Mouse (Mus musculus) bone marrow macrophage, adult 2 months (primary cell): ENCODE data around the gene Acrbp. TPM values are rescaled to one million over a fixed set of nuclear protein-coding genes. Genes with fewer than 3 reads are reported as not detected.

Experiments used
- H3K27ac ChIP-seq: 2 replicates; pipeline ENCODE4 v1.5.1; 2012; ENCODE audit warnings: low read depth, low read length; ENCODE audit not compliant: insufficient read depth
- H3K4me1 ChIP-seq: 2 replicates; pipeline ENCODE4 v1.6.1; 2012; ENCODE audit warnings: low read length; ENCODE audit not compliant: control insufficient read depth, insufficient read depth
- H3K4me3 ChIP-seq: 2 replicates; pipeline ENCODE4 v1.5.1; 2012; ENCODE audit warnings: mild to moderate bottlenecking, low read length, moderate library complexity; ENCODE audit not compliant: insufficient read depth
- CTCF ChIP-seq: IDR thresholded peaks from 2 replicates; pipeline ENCODE4 v1.5.1; 2012; ENCODE audit warnings: low read depth, mild to moderate bottlenecking, low read length, moderate library complexity
- POLR2A ChIP-seq: IDR thresholded peaks from 2 replicates; pipeline ENCODE4 v1.6.1; 2012; ENCODE audit warnings: mild to moderate bottlenecking, low read depth, low read length, borderline replicate concordance
- polyA plus RNA-seq: library from polyadenylated mRNA; stranded (reverse); fragments of >200 nt; gene quantifications from 2 replicates; pipeline ENCODE4 v1.2.4, GENCODE M21; 2012; ENCODE audit not compliant: missing spikeins, insufficient read depth, insufficient read length

Gene Acrbp
- polyA plus RNA-seq, 1 experiment = 28.7 TPM

GRCm38 (mm10) chr6:125097346-125097689 lies 47.8 kb downstream of the Acrbp start:
- H3K27ac ChIP-seq = peak overlapping the region; percentile 2; the same call in 1 of the 2 replicates

GRCm38 (mm10) chr6:125097951-125098350 lies 48.5 kb downstream of the Acrbp start:
- Histone ChIP-seq H3K4me1 (peaks cover 22% of the 10 kb centered on the region), H3K4me3 (peak overlapping the region; percentile 88), H3K27ac (peak overlapping the region; percentile 24)
- TF ChIP-seq POLR2A (no peak), CTCF (no peak)

More at GRCm38 (mm10) chr6:125097346-125097689, 47.8 kb downstream of the Acrbp start:
- no peak for TF ChIP-seq POLR2A
- TF ChIP-seq CTCF = no peak
- Histone ChIP-seq H3K4me1 (peaks cover 25% of the 10 kb centered on the region), H3K4me3 (peak overlapping the region; percentile 88)

- TF ChIP-seq CTCF = no peak
- TF ChIP-seq POLR2A = no peak
- peak overlapping the region; percentile 24 for H3K27ac ChIP-seq
- H3K4me1 ChIP-seq = peaks cover 22% of the 10 kb centered on the region
- H3K4me3 ChIP-seq = peak overlapping the region; percentile 88
Measured at GRCm38 (mm10) chr6:125098513-125098912, 49.0 kb downstream of the Acrbp start.

GRCm38 (mm10) chr6:125099421-125099971 lies 50.0 kb downstream of the Acrbp start:
- Histone ChIP-seq H3K4me1 (peaks cover 22% of the 10 kb centered on the region), H3K4me3 (peak overlapping the region; percentile 88), H3K27ac (peak overlapping the region; percentile 43)
- TF ChIP-seq CTCF (no peak), POLR2A (no peak)

GRCm38 (mm10) chr6:125101444-125101843 lies 52.0 kb downstream of the Acrbp start:
- no peak for TF ChIP-seq POLR2A
- no peak for TF ChIP-seq CTCF
- H3K27ac ChIP-seq = no peak overlapping the region
- no peak overlapping the region for H3K4me3 ChIP-seq
- peaks cover 22% of the 10 kb centered on the region for H3K4me1 ChIP-seq

- no peak overlapping the region for H3K27ac ChIP-seq
- TF ChIP-seq CTCF = no peak
- TF ChIP-seq POLR2A = no peak
- peaks cover 10% of the 10 kb centered on the region for H3K4me1 ChIP-seq
- H3K4me3 ChIP-seq = no peak overlapping the region
Measured at GRCm38 (mm10) chr6:125104223-125104622, 54.7 kb downstream of the Acrbp start.

GRCm38 (mm10) chr6:125107705-125108104 lies 58.2 kb downstream of the Acrbp start:
- Histone ChIP-seq H3K4me1 (peaks cover 2% of the 10 kb centered on the region; the same call in 1 of the 2 replicates), H3K27ac (no peak overlapping the region), H3K4me3 (no peak overlapping the region)
- TF ChIP-seq POLR2A (no peak), CTCF (0 out of 2 replicates have a peak, but pooled peaks have one; percentile 8)

DNA sequence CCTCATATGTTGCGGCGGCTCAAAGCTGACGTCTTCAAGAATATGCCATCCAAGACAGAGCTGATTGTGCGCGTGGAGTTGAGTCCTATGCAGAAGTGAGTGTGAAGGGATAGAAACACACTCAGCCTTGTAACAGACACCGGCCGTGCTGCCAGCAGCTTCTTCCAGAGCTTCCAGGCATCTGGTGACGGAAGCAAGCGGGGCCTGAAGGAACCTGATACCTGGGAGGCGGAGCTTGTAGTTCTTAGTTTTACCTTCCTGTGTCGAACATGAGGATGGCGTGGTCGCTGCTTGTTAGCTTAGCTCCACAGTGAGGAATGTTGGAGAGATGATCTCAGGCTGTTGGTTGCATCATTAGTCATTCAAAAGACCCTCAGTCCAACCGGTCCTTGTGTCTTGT lies 59.9 kb downstream of the Acrbp start:
- Histone ChIP-seq H3K27ac (no peak overlapping the region), H3K4me1 (no peaks in the 10 kb centered on the region), H3K4me3 (no peak overlapping the region)
- TF ChIP-seq POLR2A (no peak), CTCF (no peak)

DNA sequence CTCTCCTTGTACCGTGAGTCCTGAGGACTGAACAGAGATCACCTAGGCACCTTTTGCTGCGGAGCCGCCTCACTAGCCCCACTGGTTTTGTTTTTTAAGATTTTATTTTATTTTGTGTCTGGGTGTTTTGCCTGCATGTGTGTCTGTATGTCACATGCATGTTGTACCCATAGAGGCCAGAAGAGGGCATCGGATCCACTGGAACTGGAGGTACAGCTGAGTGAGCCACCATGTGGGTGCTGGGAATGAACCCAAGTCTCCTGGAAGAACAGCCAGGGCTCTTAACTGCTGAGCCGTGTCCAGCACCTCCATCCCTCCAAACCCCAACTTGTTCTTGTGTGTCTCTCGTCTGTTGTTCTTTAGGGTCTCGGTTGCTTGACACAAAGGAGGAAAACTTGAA lies 61.4 kb downstream of the Acrbp start:
- H3K4me1 ChIP-seq = no peaks in the 10 kb centered on the region
- H3K27ac ChIP-seq = no peak overlapping the region
- TF ChIP-seq POLR2A = no peak
- peak; percentile 37; the same call in 1 of the 2 replicates for TF ChIP-seq CTCF
- H3K4me3 ChIP-seq = no peak overlapping the region

GRCm38 (mm10) chr6:125112553-125112952 lies 63.1 kb downstream of the Acrbp start:
- Histone ChIP-seq H3K4me3 (no peak overlapping the region), H3K27ac (no peak overlapping the region), H3K4me1 (no peaks in the 10 kb centered on the region)
- TF ChIP-seq CTCF (no peak), POLR2A (no peak)

Other genes with a start within 250 kb of the Acrbp start
- gene Spsb2, start 241.0 kb upstream of the Acrbp start, polyA plus RNA-seq = 31.4 and 43.6 TPM in 2 replicates
- 224 and 232 TPM in 2 replicates for gene Tpi1, start 235.4 kb upstream of the Acrbp start, polyA plus RNA-seq
- 62.3 and 65.0 TPM in 2 replicates for gene Usp5, start 220.2 kb upstream of the Acrbp start, polyA plus RNA-seq
- gene Cdca3, start 220.1 kb upstream of the Acrbp start, polyA plus RNA-seq = 70.1 and 76.5 TPM in 2 replicates
- gene Gnb3, start 209.4 kb upstream of the Acrbp start, polyA plus RNA-seq = not detected in 2 replicates
- 12.1 and 12.9 TPM in 2 replicates for gene P3h3, start 191.9 kb upstream of the Acrbp start, polyA plus RNA-seq
- gene Gpr162, start 185.7 kb upstream of the Acrbp start, polyA plus RNA-seq = 43.3 and 52.6 TPM in 2 replicates
- 20.6 and 23.4 TPM in 2 replicates for gene Cd4, start 161.5 kb upstream of the Acrbp start, polyA plus RNA-seq
- gene Lag3, start 138.0 kb upstream of the Acrbp start, polyA plus RNA-seq = 0.44 TPM in 1 of 2 replicates, not detected in the other
- 820 and 821 TPM in 2 replicates for gene Ptms, start 129.6 kb upstream of the Acrbp start, polyA plus RNA-seq
- 186 and 188 TPM in 2 replicates for gene Mlf2, start 118.3 kb upstream of the Acrbp start, polyA plus RNA-seq
- 49.3 and 58.7 TPM in 2 replicates for gene Cops7a, start 84.2 kb upstream of the Acrbp start, polyA plus RNA-seq
- 5.5 and 7.2 TPM in 2 replicates for gene Pianp, start 53.0 kb upstream of the Acrbp start, polyA plus RNA-seq
- 82.7 and 83.1 TPM in 2 replicates for gene Zfp384, start 40.5 kb upstream of the Acrbp start, polyA plus RNA-seq
- gene Ing4, start 9.9 kb upstream of the Acrbp start, polyA plus RNA-seq = 110 and 113 TPM in 2 replicates
- 33.2 and 43.3 TPM in 2 replicates for gene Lpar5, start 18.2 kb downstream of the Acrbp start, polyA plus RNA-seq
- 122 and 144 TPM in 2 replicates for gene Chd4, start 46.3 kb downstream of the Acrbp start, polyA plus RNA-seq
- gene Nop2, start 82.2 kb downstream of the Acrbp start, polyA plus RNA-seq = 10.7 and 11.4 TPM in 2 replicates
- 51.8 and 57.0 TPM in 2 replicates for gene Iffo1, start 95.6 kb downstream of the Acrbp start, polyA plus RNA-seq
- gene Gapdh, start 116.8 kb downstream of the Acrbp start, polyA plus RNA-seq = 229 and 264 TPM in 2 replicates
- 83.1 and 85.5 TPM in 2 replicates for gene Ncapd2, start 142.0 kb downstream of the Acrbp start, polyA plus RNA-seq
- gene Mrpl51, start 142.1 kb downstream of the Acrbp start, polyA plus RNA-seq = 68.6 and 82.0 TPM in 2 replicates
- 15.0 and 15.1 TPM in 2 replicates for gene Vamp1, start 165.9 kb downstream of the Acrbp start, polyA plus RNA-seq
- 14.5 and 16.2 TPM in 2 replicates for gene Tapbpl, start 182.2 kb downstream of the Acrbp start, polyA plus RNA-seq
- gene Cd27, start 187.3 kb downstream of the Acrbp start, polyA plus RNA-seq = not detected in 2 replicates
- not detected in 2 replicates for gene Tuba3a, start 236.4 kb downstream of the Acrbp start, polyA plus RNA-seq